Mouse (Mus musculus) kidney, adult 8-10 months (tissue): ENCODE results near the gene Oxld1.
A peak's percentile ranks its signal among the peaks of the same experiment; 100 is the strongest.

Experiments
- DNase-seq, 2 experiments: peaks; one replicate each; pipeline ENCODE4 v3.0.0; 2022

Gene Oxld1

DNA sequence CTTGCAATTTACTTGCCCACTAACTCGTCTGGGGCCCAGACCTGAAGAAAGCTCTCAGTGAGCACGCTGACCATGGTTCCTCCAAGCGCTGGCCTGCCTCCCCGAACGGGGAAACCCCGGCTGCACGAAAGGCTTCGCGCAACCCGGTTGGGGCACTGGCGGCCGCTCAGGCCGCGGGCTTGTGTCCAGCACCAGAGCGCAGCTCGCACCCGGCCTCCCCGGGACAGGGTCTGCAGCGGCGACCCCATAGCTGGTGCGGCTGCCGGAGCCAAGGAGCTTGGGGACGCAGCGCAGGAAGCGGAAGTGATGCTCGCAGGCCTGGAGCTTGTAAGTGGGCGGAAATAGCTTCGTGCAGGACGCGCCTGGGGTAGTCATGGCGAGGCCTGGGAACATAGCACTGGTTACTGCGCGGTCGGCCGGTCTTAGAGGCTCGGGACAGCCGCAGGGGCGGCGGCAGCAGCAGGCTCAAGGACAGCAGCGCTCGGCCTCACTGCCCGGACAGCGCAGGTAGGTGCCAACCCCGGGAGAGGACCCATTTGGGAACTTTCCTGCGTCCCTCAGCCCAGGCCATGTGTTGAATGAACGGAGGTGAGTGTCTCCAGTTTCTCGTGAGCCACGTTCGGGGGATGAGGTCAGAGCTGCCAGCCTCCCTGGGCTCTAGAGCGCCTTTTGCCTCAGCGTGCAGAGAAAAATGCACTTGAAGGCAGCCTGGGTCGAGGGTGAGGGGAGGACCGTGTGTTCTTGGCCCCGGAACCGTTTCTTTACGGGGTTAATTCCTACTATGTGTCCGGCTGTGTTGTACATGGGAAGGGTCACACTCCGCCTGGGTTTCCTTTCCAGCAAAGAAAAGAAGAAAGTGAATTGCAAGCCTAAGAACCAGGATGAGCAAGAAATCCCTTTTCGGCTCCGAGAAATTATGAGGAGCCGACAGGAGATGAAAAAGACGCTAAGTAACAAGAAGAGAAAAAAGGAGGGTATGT, at the start of gene Oxld1, which contains the start of gene Ccdc137:
Gene Oxld1 (minus strand): TSS at position 297 of the 980 bp plus-strand sequence.
Gene Ccdc137 (plus strand): TSS at position 344 of the 980 bp plus-strand sequence.
- peak; percentile 51 to 70 for DNase-seq

DNA sequence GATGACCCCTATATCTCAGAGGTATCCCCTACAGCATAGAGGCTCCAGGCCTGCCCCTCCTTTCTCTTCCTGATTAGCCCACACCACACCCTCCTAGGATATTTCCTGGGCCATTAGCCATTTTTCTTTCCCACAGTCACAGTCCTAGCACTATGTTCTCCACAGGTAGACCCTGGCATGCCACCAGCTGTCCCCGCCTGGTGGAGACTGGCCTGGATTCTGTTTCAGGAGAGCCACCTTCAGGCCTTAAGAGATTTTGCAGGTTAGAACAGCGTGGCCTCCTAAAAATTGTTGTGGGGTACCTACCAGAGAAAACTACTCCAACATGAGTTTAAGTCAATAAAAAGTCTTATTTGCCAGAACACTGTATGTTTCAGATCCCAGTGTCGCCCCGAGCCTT, 49.0 kb upstream of the Oxld1 start:
- peak in 1 of 2 experiments; percentile 60 for DNase-seq

DNA sequence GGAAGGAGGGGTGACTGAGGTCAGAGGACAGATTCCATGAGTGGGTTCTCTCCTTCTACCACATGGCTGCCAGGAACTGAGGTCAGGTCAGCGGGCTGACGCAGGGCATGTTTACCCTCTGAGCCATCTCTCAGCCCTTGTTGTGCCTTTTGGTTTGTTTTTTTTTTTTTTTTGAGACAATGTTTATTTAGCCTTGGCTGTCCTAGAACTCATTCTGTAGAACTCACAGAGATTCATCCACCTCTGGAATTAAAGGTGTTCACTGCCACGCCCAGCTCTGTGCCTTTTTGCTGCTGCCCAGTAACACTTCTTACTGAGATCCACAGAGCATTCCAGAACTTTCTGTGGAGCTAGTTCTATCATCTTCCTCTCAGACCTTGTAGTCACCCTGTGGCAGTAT, 47.8 kb upstream of the Oxld1 start:
- DNase-seq: no peak

DNA sequence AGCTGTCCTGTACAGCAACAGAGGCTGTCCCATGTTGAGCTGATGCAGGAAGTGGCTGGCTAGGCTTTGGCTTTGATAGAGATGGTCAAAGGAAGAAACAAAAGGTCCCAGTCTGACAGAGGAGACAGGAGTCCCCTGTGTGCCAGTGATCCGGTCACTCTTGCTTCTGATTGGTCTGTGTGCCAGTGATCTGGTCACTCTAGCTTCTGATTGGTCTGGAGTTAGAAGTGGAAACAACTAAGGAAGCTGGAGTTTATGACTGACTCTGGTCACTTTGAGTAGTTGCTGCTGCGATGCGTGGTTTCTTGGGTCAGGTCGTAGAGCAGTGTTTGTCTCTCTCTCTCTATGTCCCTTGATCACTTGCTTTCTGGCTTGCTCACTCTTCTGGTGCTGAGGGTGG, 43.8 kb upstream of the Oxld1 start:
- no peak for DNase-seq

DNA sequence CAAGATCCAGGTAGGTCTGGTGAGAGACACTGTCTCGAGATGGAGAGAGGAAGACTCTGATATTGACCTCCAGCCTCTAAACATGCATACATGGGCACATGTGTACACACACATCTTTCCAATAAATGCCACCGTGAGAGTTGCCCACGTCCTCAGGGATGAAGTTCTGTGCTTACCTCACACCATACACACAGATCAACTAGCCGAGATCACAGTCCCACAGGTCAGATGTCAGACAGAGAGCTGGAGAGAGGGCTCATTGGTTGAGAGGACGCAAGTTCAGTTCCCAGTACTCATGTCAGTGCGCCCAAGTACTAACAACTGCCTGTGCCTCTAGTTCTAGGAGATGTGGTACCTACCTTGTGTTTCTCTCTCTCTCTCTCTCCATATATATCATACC, 43.1 kb upstream of the Oxld1 start:
- DNase-seq: no peak

DNA sequence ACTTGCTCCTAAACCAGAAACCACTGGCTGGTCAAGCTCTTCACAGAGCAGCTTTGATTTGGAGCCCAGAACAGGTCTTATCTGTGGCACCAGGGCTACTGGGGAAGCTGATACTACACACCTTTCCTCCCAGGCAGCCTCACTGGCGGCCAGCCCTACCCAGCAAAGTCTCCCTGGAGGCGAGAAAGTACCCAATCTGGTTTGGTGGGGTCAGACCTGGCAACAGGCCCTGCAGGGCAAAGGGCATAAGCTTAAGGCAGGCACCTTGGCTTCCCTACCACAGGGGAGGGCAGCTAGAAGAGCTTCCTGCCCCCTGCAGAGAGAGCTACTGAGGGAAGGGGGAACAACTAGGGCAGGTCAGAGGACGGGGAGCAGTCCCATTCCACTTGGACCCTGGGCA, 42.5 kb upstream of the Oxld1 start:
- peak; percentile 93 to 95 for DNase-seq

DNA sequence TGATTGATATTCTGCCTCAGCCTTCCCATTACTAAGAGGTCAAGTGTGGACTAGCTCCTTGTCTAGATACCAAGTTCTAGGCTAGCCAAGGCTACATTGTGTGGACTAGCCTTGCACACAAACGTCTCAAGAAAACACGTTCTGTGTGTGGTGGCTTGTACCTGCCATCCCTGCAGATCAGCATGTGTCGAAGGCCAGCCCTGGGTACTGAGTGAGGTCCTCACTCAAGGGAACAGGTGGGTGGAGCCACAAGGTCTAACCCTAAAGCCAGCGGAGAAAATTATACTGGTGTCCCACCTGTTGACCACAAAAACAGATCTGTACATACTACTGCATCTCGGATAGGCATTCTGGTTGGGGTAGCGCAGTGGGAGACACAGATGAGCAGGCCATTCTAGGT, 42.0 kb upstream of the Oxld1 start:
- no peak for DNase-seq

DNA sequence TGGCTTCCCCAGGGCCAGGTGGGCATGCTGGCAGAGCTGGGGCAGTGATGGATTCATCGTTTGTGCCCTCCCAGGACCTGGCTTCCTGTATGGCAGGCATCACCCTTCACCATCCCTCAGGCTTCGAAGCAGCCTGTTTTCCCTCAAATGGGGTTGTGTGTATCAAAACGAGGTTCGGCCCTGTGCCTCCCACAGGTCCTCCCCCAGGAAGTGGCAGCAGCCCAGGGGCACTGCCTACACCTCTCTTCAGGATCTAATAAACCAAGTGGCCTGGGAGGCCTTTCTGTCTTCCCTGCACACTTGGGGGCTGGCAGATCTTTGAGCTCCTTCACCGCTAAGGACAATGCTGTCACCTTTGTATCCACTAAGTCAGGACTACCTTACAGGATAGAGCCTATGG, 41.0 kb upstream of the Oxld1 start:
- DNase-seq: no peak

DNA sequence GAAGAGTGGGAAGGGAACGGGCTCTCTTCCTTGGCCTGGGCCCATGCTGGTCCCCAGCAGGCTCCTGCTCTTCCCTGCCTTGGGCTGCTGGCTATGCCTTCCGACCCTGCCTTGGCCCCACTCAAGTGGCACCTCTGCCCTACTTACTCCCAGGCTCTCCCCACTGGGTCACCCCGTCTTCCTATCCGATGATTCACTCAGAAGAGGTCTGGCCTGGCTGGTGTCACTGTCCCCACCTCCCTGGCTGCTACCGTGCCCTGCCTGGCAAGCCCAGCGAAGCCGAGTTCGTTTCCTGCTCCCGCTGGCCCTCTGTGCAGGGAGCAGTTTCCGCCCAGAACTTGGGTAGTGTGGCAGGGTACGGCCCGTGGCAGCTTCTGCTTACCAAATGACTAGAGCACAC, 40.4 kb upstream of the Oxld1 start:
- no peak for DNase-seq

DNA sequence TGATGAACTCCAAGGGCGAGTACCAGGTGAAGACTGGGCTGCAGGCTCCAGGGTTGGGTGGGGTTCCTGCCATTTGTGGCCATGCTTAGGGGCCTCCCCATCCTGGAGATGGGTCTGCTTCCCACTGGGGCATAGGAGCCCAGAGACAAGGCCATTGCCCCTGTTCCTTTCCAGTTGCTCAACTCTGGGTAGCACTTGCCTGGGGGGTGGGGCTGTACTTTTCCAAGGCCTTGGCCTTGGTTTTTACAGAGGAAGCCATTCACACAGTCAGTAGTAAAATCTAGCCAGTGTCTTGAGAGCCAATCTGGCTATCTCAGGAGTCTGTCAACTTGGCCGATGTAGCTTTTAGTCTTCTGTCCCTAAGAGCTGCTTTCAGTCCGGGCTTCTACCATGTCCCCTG, 39.6 kb upstream of the Oxld1 start:
- no peak for DNase-seq

DNA sequence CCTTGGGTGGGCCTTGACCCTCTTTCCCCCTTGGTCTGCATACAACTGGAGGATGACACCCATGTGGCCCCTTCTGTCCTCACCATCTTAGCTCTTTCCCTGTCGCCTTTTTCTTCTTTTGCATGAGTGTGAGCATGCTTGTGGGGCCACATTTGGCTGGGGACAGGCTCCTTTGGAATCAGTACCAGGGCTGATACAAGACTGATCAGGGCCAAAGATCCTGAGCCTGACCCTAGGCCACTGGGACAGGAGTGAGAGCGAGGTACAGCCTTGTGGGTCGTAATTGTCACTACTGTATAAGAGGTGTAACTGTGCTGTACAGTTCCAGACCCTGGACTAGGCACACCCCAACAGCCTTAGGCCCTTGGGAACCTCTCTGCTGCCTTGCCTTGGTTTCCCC, 36.0 kb upstream of the Oxld1 start:
- DNase-seq: no peak

DNA sequence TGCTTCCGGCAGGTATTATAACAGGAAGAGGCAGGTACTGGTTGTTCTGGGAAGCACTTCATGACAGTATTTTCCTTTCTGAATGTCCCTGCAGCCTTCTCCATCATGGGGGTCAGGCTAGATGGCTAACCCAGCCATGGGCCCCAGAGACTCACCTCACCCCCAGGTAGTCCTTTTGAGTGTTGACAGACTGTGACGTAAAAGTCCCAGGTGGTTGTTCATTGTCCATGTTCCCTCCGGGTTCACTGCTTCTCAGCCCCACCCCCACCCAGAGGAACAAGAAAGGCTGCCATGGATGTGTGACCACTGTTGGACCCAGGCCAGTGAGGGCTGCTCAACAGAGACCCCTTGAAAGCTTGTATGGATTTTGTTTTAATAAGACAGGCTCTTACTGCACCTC, 35.5 kb upstream of the Oxld1 start:
- peak; percentile 41 to 46 for DNase-seq

DNA sequence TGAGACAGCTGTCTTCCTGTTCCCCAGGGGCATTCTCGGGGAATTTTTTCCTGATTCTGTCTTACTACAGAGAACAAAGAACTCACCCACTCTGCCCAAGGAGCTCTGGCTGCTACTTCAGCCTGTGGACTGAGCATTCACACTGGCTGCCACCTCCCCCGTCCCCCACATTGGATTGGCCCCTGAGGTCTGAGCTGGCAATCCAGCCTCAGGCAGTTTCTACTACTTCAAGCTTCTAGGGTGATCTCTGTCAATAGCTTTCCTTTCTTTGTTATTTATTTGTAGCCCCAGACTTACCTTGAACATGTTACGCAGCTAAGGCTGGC, 35.0 kb upstream of the Oxld1 start:
- DNase-seq: no peak

DNA sequence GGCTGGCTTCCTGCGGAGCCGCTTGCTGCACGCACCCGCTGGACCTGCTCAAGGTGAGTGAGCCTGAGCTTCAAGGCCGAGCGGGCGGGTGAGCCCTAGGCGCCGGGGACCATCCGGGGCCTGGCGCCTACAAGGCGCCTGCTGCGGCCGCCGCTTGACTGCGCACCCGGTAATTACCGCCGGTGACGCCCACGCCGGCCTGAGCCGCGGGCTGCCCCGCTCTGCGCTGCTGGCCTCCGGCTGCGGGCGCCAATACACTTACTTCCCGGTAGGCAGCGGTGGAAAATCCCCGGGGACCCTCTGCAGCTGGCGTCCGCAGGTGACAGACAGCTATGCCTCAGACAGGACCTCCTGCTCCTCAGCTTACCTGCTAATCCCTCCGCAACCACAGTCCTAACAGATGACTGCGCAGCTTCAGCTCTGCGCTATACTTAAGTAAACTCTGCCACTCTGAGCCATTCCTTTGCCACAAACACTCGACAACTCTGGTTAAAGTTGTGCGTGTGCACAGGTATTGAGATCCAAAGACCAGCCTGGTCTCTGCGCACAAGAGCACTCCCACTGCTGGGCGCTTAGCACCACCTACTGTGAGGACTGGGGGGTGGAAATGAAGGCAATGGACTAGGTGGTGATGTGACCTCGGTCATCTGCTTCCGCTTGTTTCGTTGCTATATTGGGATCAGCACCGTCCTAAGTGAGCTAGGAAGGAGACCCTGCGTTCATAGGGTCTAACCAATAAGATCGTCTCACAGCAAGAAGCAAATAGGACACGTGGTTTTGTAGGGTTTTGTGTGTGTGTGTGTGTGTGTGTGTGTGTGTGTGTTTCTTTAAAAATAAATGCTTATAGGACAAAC, 34.4 kb upstream of the Oxld1 start:
- peak; percentile 63 to 68 for DNase-seq

DNA sequence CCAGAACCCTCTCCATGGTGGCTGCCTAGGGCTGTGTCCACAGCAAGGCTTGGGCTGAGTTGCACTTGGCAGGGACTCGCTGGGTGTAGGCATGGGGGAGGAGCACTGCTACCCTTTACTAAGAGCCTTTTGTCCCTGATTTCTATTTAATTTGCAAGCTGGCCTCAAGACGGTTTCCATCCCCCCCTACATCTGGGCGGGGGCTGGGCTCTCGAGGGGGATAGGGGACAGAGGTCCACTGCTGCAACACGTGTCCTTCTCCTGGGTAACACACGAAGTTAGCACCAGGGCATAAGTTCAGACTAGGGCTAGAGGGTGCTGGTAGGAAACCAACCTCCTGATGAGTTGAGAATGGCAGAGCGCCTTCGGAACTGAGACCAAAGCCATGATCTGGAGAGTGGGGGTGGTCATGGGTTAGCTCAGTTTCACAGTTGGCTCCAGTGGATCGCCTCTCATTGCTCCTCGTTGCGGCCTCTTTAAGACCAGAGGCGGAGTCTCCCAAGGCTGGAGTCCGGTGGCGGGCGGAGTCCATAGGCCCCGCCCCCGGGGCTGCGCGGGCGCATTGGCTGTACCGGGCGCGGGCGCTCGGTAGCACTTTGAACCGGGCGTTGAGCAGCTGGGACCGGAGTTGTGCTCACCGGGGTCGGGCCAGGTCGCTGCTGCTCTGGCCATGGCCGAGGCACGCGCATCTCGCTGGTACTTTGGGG, 33.6 kb upstream of the Oxld1 start, which contains the start of gene Slc25a10:
Gene Slc25a10 (plus strand): TSS at position 524 of the 707 bp plus-strand sequence.
- DNase-seq: peak; percentile 93 to 94

DNA sequence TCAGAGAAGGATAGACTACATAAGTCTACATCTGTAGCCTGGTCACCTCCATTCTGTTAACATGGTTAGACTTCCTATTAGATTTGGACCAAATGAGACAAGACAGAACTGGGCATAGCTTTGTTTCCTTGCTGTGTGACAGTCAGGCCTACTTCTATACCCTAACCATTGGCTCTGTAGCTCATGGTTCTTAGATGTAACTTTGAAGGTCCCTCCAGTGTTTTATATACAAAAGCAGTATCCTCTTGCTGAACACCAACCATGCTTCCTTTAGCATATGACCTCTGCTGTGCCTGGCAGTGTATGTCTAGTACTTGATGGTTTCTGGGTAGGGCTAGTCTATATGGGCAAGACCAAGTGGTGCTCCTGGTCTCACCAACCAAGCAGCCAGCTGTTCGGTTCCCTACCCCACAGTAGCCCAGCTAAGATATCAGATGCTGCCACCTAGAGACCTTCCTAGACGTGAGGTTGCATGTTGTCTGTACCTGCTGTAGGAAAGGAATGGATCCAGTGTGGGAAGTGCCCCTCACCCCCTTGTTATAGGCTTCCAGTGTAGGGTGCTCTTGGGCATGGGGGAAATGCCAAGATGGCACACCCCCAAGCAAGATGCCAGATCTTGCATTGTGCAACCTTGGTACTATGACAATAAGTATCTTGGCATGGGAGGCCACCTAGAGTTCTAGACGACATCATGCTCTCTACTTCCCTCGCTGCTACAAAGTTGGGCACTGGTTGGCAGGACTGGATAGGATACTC, 32.6 kb upstream of the Oxld1 start:
- DNase-seq: no peak

DNA sequence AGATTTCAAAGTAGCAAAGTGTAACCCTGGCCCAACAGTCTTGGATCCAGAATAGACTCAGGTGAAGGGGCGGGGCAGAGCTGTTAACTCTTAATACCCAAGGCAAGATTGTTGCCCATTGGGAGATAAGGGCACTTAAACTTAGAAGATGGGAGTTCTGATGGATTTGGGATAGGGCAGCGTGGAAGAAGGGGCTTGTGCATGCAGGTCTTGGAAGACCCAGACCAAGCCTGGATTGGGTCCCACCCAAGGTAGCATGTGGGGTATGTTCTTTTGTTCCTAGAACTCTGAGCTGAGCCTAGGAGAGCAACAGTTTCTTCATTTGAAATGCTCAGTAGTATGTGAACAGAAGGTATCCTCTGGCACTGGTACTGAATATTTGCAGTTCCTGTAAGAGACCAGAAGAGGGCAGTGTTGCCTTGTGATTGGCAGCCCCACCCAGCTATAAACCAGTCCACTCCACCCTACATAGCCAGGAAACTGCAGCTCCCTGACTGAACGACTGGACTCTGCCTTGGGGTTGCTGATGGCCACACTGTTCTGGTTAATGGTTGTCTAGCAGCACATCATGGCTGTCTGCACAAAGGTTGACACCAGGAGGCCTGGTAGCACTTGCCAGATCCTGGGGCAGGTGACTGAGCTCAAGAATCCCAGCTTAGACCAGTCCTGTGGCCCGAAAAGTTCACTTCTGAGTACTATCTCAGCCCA, 31.3 kb upstream of the Oxld1 start:
- DNase-seq: peak; percentile 89 to 96

DNA sequence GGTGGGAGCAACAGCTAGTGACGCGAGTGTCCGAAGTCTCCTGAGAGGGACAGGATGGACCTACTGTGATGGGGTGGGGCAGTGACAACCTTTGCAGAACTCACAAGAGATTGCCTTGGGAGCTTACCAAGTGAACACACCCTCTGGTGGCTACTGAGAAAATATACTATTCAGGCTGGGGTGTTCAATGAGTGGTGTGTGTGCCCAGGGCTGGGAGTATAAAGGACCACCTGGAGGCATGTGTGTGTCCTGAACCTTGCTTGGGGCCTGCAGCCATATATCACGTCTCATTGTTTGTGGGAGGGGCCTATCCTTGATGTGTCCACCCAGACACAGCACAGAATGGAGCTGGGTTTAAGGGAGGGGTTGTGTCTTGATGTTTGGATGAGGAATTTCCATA, 30.6 kb upstream of the Oxld1 start:
- DNase-seq: no peak

DNA sequence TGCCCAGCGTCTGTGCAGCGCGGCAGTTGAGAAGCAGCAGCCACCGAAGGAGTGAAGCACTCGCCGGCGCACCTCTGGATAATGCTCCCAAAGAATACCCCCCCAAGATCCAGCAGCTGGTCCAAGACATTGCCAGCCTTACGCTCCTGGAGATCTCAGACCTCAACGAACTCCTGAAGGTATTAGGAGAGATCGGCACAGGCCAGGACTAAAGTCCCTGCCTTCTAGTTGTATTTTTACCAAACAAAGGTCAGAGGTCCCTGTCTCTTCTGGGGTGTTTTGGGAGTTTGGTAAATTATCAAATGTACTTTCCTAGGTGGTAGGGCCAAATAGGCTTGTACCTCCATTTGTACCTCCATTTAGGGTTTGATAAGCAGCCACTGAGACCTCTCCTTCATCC, 27.4 kb upstream of the Oxld1 start:
- peak; percentile 77 to 82 for DNase-seq

DNA sequence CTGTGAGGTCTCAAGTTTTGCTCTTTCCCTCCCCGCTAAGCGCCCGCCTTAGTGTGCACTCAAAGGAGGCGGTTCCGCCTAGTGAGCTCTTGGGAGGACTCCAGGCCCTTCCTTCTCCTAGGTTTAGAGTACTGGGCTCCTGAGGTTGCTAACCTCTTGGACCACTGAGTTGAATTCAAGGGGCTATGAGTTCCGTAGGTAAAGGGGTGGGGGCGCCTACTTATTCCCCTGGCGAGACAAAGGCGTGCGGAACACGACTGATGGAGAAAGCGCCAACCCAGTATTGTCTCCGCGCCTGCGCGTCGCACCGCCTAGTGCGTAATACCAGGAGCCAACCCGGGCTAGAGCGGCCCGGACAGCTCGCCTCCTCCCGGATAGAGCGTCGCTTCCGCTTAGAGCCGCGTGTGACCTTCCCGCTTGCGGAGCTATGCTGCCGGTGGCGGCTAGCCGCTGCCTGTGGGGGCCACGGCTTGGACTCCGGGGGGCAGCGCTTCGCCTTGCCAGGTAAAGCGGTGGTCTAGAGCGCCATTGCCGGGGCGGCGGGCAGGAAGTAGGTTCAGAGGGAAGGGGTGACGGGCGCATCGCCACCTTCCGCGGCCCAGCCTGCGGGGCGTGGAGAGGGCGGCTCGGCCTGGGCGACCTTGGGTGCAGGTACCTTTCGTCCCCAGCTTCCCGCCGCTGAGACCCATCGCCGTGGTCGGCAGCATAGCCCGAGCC, 26.6 kb upstream of the Oxld1 start, which contains the start of gene Mrpl12:
Gene Mrpl12 (plus strand): TSS at position 349 of the 717 bp plus-strand sequence.
- peak; percentile 88 to 89 for DNase-seq

DNA sequence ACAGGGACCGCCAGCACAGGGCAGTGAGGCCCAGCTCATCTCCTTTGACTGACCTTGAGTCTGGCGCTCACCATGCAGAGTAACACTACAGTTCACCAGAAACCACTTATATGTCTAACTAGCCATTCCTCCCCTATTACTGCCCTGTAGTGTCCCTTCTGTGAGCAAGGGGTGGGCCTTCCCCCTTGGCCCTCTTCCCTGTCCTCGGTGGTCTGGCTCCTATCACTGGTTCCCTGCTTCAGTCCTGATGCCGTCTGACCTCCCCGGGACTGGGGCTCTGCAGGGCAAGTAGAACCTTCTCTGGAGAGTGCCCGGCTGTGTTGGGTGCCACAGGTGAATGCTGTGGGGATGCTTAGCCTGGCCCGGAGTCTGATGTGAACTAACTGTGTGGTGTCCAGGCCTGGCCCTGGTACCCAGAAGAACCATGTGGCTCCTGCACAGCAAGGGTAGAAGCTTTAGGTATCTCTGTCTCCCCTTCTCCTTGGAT, 25.6 kb upstream of the Oxld1 start:
- no peak for DNase-seq
